Comparison of ENCODE assay signal across 8 mouse cellular contexts in the genomic region with DNA sequence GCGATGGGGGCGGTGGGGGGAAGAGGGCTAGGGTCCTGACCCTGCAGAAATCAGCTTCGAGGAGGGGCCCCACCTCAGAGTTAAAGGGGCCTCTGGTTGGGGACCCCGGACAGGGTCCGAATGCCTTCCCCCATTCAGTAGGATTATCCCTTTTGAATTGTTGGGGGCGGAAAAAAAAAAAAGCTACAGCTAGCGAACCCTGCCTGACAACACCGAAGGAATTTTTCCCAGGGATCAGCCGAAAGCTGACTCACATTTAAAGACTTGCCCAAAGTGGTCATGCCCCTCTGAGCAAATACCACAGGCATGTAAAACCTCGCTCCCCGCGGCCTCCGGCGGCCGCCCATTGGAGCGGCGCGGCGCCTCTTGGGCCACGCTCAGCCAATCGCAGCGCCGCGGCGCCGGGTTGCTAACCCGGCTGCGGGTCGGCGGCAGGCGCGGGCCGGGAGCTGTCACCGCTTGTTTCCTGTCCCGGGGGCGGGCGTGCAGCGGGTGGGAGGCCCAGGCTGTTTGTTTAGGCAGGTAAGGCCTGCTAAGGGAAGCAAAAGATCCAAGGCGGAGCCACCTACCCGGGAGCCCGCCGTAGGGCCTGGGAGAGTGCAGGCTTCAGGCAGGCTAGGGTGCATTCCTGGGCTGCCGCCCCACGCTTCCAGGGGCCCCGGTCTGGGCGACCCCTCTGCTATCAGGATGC.
DNase-seq lines count a peak whose midpoint lies in the region; ATAC-seq and TF ChIP-seq lines count a peak whose summit lies in the region.

No protein-coding gene starts in this region.

- peaks cover 49% of the 10 kb centered on the region for H3K4me1 ChIP-seq in embryonic facial prominence, embryonic 13.5 days
- H3K4me1 ChIP-seq in limb, embryonic 14.5 days (ENCODE audit: control insufficient read depth, insufficient read depth, low read length), result peaks cover 33% of the 10 kb centered on the region
- peaks cover 11% of the 10 kb centered on the region for H3K4me1 ChIP-seq in midbrain, embryonic 16.5 days (ENCODE audit: control insufficient read depth, insufficient read depth, low read length)

- peak overlapping the region; percentile 43 for H3K4me3 ChIP-seq in embryonic facial prominence, embryonic 13.5 days
- H3K4me3 ChIP-seq in limb, embryonic 14.5 days (replicated peaks; ENCODE audit: low read length), result peak overlapping the region; percentile 41
- H3K4me3 ChIP-seq in midbrain, embryonic 16.5 days (ENCODE audit: low read depth, low read length), result peak overlapping the region; percentile 55

- peak; percentile 98 for DNase-seq in 3T3-L1 (ENCODE audit: low read depth, low spot score)
- DNase-seq in adrenal gland, postnatal 36 days, result peak; percentile 92 to 93
- peak; percentile 61 for DNase-seq in heart, adult 8-10 months (ENCODE audit: low spot score)
- peak; percentile 54 to 57 for DNase-seq in kidney, adult 8-10 months
- DNase-seq in limb, embryonic 14.5 days (ENCODE audit: low spot score), result peak; percentile 91
- DNase-seq in spleen, postnatal 10 days (ENCODE audit: low spot score in 2 of 2), result peak; percentile 77 to 83

- peak overlapping the region; percentile 69 for H3K9ac ChIP-seq in embryonic facial prominence, embryonic 13.5 days
- peak overlapping the region; percentile 47 for H3K9ac ChIP-seq in limb, embryonic 14.5 days (ENCODE audit: low read depth, low read length, severe bottlenecking)
- peak overlapping the region; percentile 81 for H3K9ac ChIP-seq in midbrain, embryonic 16.5 days (ENCODE audit: low read depth, low read length)

- TF ChIP-seq POLR2A in limb, embryonic 14.5 days (IDR thresholded peaks at IDR 0.05; ENCODE audit: borderline replicate concordance, extremely low read depth, insufficient read depth, insufficient read length), result no peak

- peak overlapping the region; percentile 95 for H3K27ac ChIP-seq in embryonic facial prominence, embryonic 13.5 days
- H3K27ac ChIP-seq in limb, embryonic 14.5 days (replicated peaks; ENCODE audit: low read depth, low read length), result peak overlapping the region; percentile 80
- peak overlapping the region; percentile 73 for H3K27ac ChIP-seq in midbrain, embryonic 16.5 days (ENCODE audit: low read length)

- H3K9me3 ChIP-seq in embryonic facial prominence, embryonic 13.5 days, result no peaks in the 10 kb centered on the region
- H3K9me3 ChIP-seq in limb, embryonic 14.5 days (ENCODE audit: control insufficient read depth, low read length), result no peaks in the 10 kb centered on the region
- H3K9me3 ChIP-seq in midbrain, embryonic 16.5 days (replicated peaks; ENCODE audit: control insufficient read depth, low read length, poor library complexity, severe bottlenecking), result no peaks in the 10 kb centered on the region

- ATAC-seq in embryonic facial prominence, embryonic 13.5 days (ENCODE audit: insufficient number of reproducible peaks, insufficient read depth, low FRiP score, low TSS enrichment, low read depth), result peak; percentile 94
- peak; percentile 96 for ATAC-seq in limb, embryonic 14.5 days (ENCODE audit: low FRiP score, low read depth)
- peak; percentile 94 for ATAC-seq in midbrain, embryonic 16.5 days

- under 1% methylated on average over 46 of the region's 46 CpGs for WGBS in embryonic facial prominence, embryonic 13.5 days
- 3% methylated on average over 45 of the region's 46 CpGs for WGBS in limb, embryonic 14.5 days
- under 1% methylated on average over 46 of the region's 46 CpGs for WGBS in midbrain, embryonic 16.5 days

- no peaks in the 10 kb centered on the region for H3K36me3 ChIP-seq in embryonic facial prominence, embryonic 13.5 days
- H3K36me3 ChIP-seq in limb, embryonic 14.5 days (ENCODE audit: control insufficient read depth, insufficient read depth, low read length), result no peaks in the 10 kb centered on the region
- no peaks in the 10 kb centered on the region for H3K36me3 ChIP-seq in midbrain, embryonic 16.5 days (ENCODE audit: control insufficient read depth, insufficient read depth, low read length)

- no peaks in the 10 kb centered on the region for H3K27me3 ChIP-seq in embryonic facial prominence, embryonic 13.5 days
- no peaks in the 10 kb centered on the region for H3K27me3 ChIP-seq in limb, embryonic 14.5 days (ENCODE audit: control insufficient read depth, insufficient read depth, low read length)
- no peaks in the 10 kb centered on the region for H3K27me3 ChIP-seq in midbrain, embryonic 16.5 days (ENCODE audit: control insufficient read depth, insufficient read depth, low read depth, low read length)

- peak overlapping the region; percentile 70 for H3K4me2 ChIP-seq in embryonic facial prominence, embryonic 13.5 days
- peak overlapping the region; percentile 75 for H3K4me2 ChIP-seq in limb, embryonic 14.5 days (replicated peaks; ENCODE audit: low read depth, low read length, severe bottlenecking)
- H3K4me2 ChIP-seq in midbrain, embryonic 16.5 days (ENCODE audit: low read length), result peak overlapping the region; percentile 88

Comparison
In these comparisons a context has a peak if more than half of its experiments do, and no peak if none do; other contexts are left out.
1. Peak in every context shown above with its lines: DNase-seq, ATAC-seq, H3K4me3 ChIP-seq and H3K27ac ChIP-seq.